Mouse (Mus musculus) hematopoietic multipotent progenitor cell, adult 10-12 weeks (in vitro differentiated cells): ENCODE measurements around the gene Vmn2r9. TPM values are rescaled to one million over a fixed set of nuclear protein-coding genes. Genes with fewer than 3 reads are reported as not detected.

Source experiments
- polyA plus RNA-seq: library from polyadenylated mRNA; stranded (reverse); fragments of >175 nt; gene quantifications from 2 replicates; pipeline ENCODE4 v1.2.3, GENCODE M21; 2012; ENCODE audit warnings: low replicate concordance

Vmn2r9 gene
- not detected in 2 replicates for polyA plus RNA-seq

DNA sequence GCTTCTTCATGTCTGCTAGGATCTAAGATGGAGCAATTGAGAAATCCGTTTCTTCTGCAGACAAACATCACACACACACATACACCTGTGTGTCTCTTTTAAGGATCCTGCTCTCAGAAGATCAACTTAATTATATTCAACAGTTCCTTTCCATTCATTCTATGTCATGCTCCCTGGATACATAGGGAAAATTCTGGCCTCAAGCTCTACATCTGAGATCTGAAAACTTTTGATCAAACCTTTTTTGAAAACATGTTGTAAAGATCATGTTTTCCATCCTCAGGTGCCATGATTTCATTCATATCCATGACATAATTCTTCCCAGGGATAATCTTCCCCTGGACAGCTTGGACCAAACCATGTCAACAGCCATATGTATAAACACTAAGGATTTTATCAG lies at the start of gene Vmn2r9:
Vmn2r9 (minus strand) TSS at position 101 of the 400 bp plus-strand sequence.

DNA sequence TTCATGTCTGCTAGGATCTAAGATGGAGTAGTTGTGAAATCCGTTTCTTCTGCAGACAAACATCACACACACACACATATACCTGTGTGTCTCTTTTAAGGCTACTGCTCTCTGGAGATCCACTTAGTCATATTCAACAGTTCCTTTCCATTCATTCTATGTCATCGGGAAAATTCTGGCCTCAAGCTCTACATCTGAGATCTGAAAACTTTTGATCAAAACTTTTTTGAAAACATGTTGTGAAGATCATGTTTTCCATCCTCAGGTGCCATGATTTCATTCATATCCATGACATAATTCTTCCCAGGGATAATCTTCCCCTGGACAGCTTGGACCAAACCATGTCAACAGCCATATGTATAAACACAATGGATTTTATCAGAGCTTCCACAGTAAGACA lies 43.7 kb downstream of the Vmn2r9 start, which contains the start of gene Vmn2r8:
Vmn2r8 (minus strand) TSS at position 101 of the 400 bp plus-strand sequence.

DNA sequence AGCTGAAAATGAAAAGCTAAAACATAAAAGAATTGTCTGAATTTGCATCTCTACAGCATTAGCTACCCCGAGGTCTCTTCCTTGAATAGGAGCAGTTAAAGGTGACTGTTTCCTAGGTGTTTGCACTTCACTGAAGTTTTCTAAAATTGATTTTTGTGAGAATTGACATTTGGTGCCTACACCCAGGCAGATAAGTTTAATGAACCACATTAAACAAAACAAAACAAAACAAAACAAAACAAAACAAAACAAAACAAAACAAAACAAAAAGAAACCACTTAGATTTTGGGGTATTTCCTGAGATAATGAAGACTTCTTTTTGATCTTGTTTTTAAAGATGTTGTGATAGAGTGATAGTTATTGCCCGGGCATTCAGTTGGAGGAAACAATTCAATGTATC lies 57.1 kb downstream of the Vmn2r9 start, which contains the start of gene Tmed11:
Tmed11 (minus strand) TSS at position 101 of the 400 bp plus-strand sequence.

Other genes starting within 250 kb of the Vmn2r9 start
- gene Gak, start 222.8 kb downstream of the Vmn2r9 start, polyA plus RNA-seq = 78.6 and 91.9 TPM in 2 replicates
- 2.8 and 4.8 TPM in 2 replicates for gene Tmem175, start 222.8 kb downstream of the Vmn2r9 start, polyA plus RNA-seq
- gene Idua, start 192.3 kb downstream of the Vmn2r9 start, polyA plus RNA-seq = 19.4 and 24.3 TPM in 2 replicates
- 6.7 and 11.7 TPM in 2 replicates for gene Dgkq, start 182.9 kb downstream of the Vmn2r9 start, polyA plus RNA-seq
- gene Slc26a1, start 177.0 kb downstream of the Vmn2r9 start, polyA plus RNA-seq = 0.11 and 2.2 TPM in 2 replicates
- gene Fgfrl1, start 160.2 kb downstream of the Vmn2r9 start, polyA plus RNA-seq = 4.9 and 9.6 TPM in 2 replicates
- 0.47 TPM in 1 of 2 replicates, not detected in the other for gene Rnf212, start 77.6 kb downstream of the Vmn2r9 start, polyA plus RNA-seq
- not detected in 2 replicates for gene Tmed11, start 57.2 kb downstream of the Vmn2r9 start, polyA plus RNA-seq
- not detected in 2 replicates for gene Vmn2r8, start 43.8 kb downstream of the Vmn2r9 start, polyA plus RNA-seq
- not detected in 2 replicates for gene Vmn2r10, start 153.9 kb upstream of the Vmn2r9 start, polyA plus RNA-seq
- not detected in 2 replicates for gene Vmn2r11, start 207.0 kb upstream of the Vmn2r9 start, polyA plus RNA-seq
- gene Vmn2r12, start 245.3 kb upstream of the Vmn2r9 start, polyA plus RNA-seq = not detected in 2 replicates